Mouse (Mus musculus) hindbrain, embryonic 10.5 days (tissue): ENCODE measurements around the gene Dcp1b. TPM values are rescaled to one million over a fixed set of nuclear protein-coding genes. Genes with fewer than 3 reads are reported as not detected.
A peak's percentile ranks its signal among the peaks of the same experiment; 100 is the strongest.

ENCODE experiments used
- DNase-seq: peaks from one replicate; pipeline ENCODE4 v3.0.0-alpha.2; 2017; ENCODE audit warnings: low spot score
- H3K27ac ChIP-seq: fragments of 300-500 bp; sonication (generic); 2 replicates; pipeline ENCODE4 v1.5.1; 2016; ENCODE audit warnings: mild to moderate bottlenecking, moderate library complexity
- H3K27me3 ChIP-seq: fragments of 300-500 bp; sonication (generic); 2 replicates; pipeline ENCODE4 v1.6.1; 2016; ENCODE audit warnings: mild to moderate bottlenecking; ENCODE audit not compliant: poor library complexity, insufficient read depth, severe bottlenecking
- H3K36me3 ChIP-seq: fragments of 300-500 bp; sonication (generic); 2 replicates; pipeline ENCODE4 v1.6.1; 2016; ENCODE audit warnings: mild to moderate bottlenecking, moderate library complexity
- H3K4me1 ChIP-seq: fragments of 300-500 bp; sonication (generic); replicated peaks from 2 replicates; pipeline ENCODE4 v1.6.1; 2016; ENCODE audit warnings: mild to moderate bottlenecking
- H3K4me3 ChIP-seq: fragments of 300-500 bp; sonication (generic); 2 replicates; pipeline ENCODE4 v1.5.1; 2016; ENCODE audit warnings: mild to moderate bottlenecking, moderate library complexity
- H3K9me3 ChIP-seq: fragments of 300-500 bp; sonication (generic); 2 replicates; pipeline ENCODE4 v1.6.1; 2016; ENCODE audit warnings: mild to moderate bottlenecking, moderate library complexity
- WGBS: fragments of 180-500 bp; shearing (Covaris S2); methylation state at CpG from one replicate; pipeline ENCODE4 v1.1.7; 2016; 5-methylcytosine and 5-hydroxymethylcytosine counted together
- polyA plus RNA-seq: library from polyadenylated mRNA; unstranded; fragments of >200 nt; fragmentation: Nextera tagmentation; extraction: Ambion mirVana; gene quantifications from 2 replicates; pipeline ENCODE4 v1.2.1, GENCODE M21; 2016

Gene Dcp1b
- 10.0 and 11.1 TPM in 2 replicates for polyA plus RNA-seq

- H3K9me3 ChIP-seq: no peaks in the 10 kb centered on the region
- peak within 1 kb of the TSS; percentile 98 for H3K27ac ChIP-seq
- H3K36me3 ChIP-seq: no peaks in the 10 kb centered on the region
- peak within 1 kb of the TSS; percentile 82 for H3K4me3 ChIP-seq
- under 1% methylated on average over 65 of the region's 65 CpGs for WGBS
- H3K27me3 ChIP-seq: no peaks in the 10 kb centered on the region
- peak; percentile 95 for DNase-seq
- H3K4me1 ChIP-seq: peaks cover 24% of the 10 kb centered on the region
Observed at GRCm38 (mm10) chr6:119175078-119175853, at the start of gene Dcp1b. TSS of gene Dcp1b (plus strand) at chr6:119175253.

GRCm38 (mm10) chr6:119126991-119127390 lies 48.1 kb upstream of the Dcp1b start:
- no peaks in the 10 kb centered on the region for H3K9me3 ChIP-seq
- no peak for DNase-seq
- H3K4me1 ChIP-seq: no peaks in the 10 kb centered on the region
- WGBS: 85% methylated on average over 3 of the region's 3 CpGs
- no peaks in the 10 kb centered on the region for H3K27me3 ChIP-seq
- H3K27ac ChIP-seq: no peak overlapping the region
- H3K4me3 ChIP-seq: no peak overlapping the region
- no peaks in the 10 kb centered on the region for H3K36me3 ChIP-seq

GRCm38 (mm10) chr6:119128076-119128475 lies 47.0 kb upstream of the Dcp1b start:
- Histone ChIP-seq H3K27me3 (no peaks in the 10 kb centered on the region), H3K9me3 (no peaks in the 10 kb centered on the region), H3K36me3 (no peaks in the 10 kb centered on the region), H3K4me1 (no peaks in the 10 kb centered on the region), H3K27ac (no peak overlapping the region), H3K4me3 (no peak overlapping the region)
- WGBS: 94% methylated on average over 1 of the region's 1 CpGs
- no peak for DNase-seq

- no peak overlapping the region for H3K27ac ChIP-seq
- H3K36me3 ChIP-seq: no peaks in the 10 kb centered on the region
- no peak overlapping the region for H3K4me3 ChIP-seq
- DNase-seq: no peak
- H3K4me1 ChIP-seq: no peaks in the 10 kb centered on the region
- H3K27me3 ChIP-seq: no peaks in the 10 kb centered on the region
- H3K9me3 ChIP-seq: no peaks in the 10 kb centered on the region
- WGBS: 88% methylated on average over 8 of the region's 8 CpGs
Observed at GRCm38 (mm10) chr6:119128521-119128920, 46.5 kb upstream of the Dcp1b start.

- Histone ChIP-seq H3K9me3 (no peaks in the 10 kb centered on the region), H3K27me3 (no peaks in the 10 kb centered on the region), H3K36me3 (no peaks in the 10 kb centered on the region), H3K4me1 (no peaks in the 10 kb centered on the region), H3K4me3 (no peak overlapping the region), H3K27ac (no peak overlapping the region)
- no peak for DNase-seq
- WGBS: 82% methylated on average over 5 of the region's 5 CpGs
Observed at GRCm38 (mm10) chr6:119129664-119130063, 45.4 kb upstream of the Dcp1b start.

- Histone ChIP-seq H3K4me1 (no peaks in the 10 kb centered on the region), H3K4me3 (no peak overlapping the region), H3K36me3 (no peaks in the 10 kb centered on the region), H3K9me3 (no peaks in the 10 kb centered on the region), H3K27me3 (no peaks in the 10 kb centered on the region), H3K27ac (no peak overlapping the region)
- WGBS: 82% methylated on average over 8 of the region's 8 CpGs
- DNase-seq: no peak
Observed at GRCm38 (mm10) chr6:119132111-119132735, 42.8 kb upstream of the Dcp1b start.

- 89% methylated on average over 4 of the region's 4 CpGs for WGBS
- Histone ChIP-seq H3K4me1 (no peaks in the 10 kb centered on the region), H3K27me3 (no peaks in the 10 kb centered on the region), H3K9me3 (no peaks in the 10 kb centered on the region), H3K36me3 (no peaks in the 10 kb centered on the region), H3K27ac (no peak overlapping the region), H3K4me3 (no peak overlapping the region)
- DNase-seq: no peak
Observed at GRCm38 (mm10) chr6:119132863-119133262, 42.2 kb upstream of the Dcp1b start.

GRCm38 (mm10) chr6:119137768-119138167 lies 37.3 kb upstream of the Dcp1b start:
- Histone ChIP-seq H3K4me3 (no peak overlapping the region), H3K27ac (no peak overlapping the region), H3K36me3 (no peaks in the 10 kb centered on the region), H3K27me3 (no peaks in the 10 kb centered on the region), H3K4me1 (no peaks in the 10 kb centered on the region), H3K9me3 (no peaks in the 10 kb centered on the region)
- WGBS: 91% methylated on average over 10 of the region's 10 CpGs
- no peak for DNase-seq

GRCm38 (mm10) chr6:119139561-119139960 lies 35.5 kb upstream of the Dcp1b start:
- no peaks in the 10 kb centered on the region for H3K27me3 ChIP-seq
- H3K4me1 ChIP-seq: no peaks in the 10 kb centered on the region
- no peak overlapping the region for H3K4me3 ChIP-seq
- DNase-seq: no peak
- no peak overlapping the region for H3K27ac ChIP-seq
- H3K36me3 ChIP-seq: no peaks in the 10 kb centered on the region
- H3K9me3 ChIP-seq: no peaks in the 10 kb centered on the region
- 86% methylated on average over 7 of the region's 7 CpGs for WGBS

- Histone ChIP-seq H3K4me3 (no peak overlapping the region), H3K9me3 (no peaks in the 10 kb centered on the region), H3K4me1 (no peaks in the 10 kb centered on the region), H3K27me3 (no peaks in the 10 kb centered on the region), H3K27ac (no peak overlapping the region), H3K36me3 (no peaks in the 10 kb centered on the region)
- no peak for DNase-seq
- 70% methylated on average over 4 of the region's 4 CpGs for WGBS
Observed at GRCm38 (mm10) chr6:119145109-119145508, 29.9 kb upstream of the Dcp1b start.

GRCm38 (mm10) chr6:119165677-119166076 lies 9.4 kb upstream of the Dcp1b start:
- Histone ChIP-seq H3K27me3 (no peaks in the 10 kb centered on the region), H3K9me3 (no peaks in the 10 kb centered on the region)

GRCm38 (mm10) chr6:119174307-119175074 lies 562 bp upstream of the Dcp1b start:
- WGBS: 56% methylated on average over 12 of the region's 12 CpGs
- Histone ChIP-seq H3K4me3 (peak overlapping the region; percentile 82), H3K27ac (peak overlapping the region; percentile 98), H3K9me3 (no peaks in the 10 kb centered on the region), H3K27me3 (no peaks in the 10 kb centered on the region), H3K4me1 (peaks cover 24% of the 10 kb centered on the region), H3K36me3 (no peaks in the 10 kb centered on the region)
- DNase-seq: no peak

More at GRCm38 (mm10) chr6:119165677-119166076, 9.4 kb upstream of the Dcp1b start:
- Histone ChIP-seq H3K4me1 (no peaks in the 10 kb centered on the region), H3K4me3 (no peak overlapping the region), H3K27ac (no peak overlapping the region), H3K36me3 (no peaks in the 10 kb centered on the region)
- DNase-seq: no peak

- 0 out of 2 replicates have a peak overlapping the region, but pooled peaks have one; percentile 98 for H3K27ac ChIP-seq
- H3K4me1 ChIP-seq: peaks cover 24% of the 10 kb centered on the region
- no peaks in the 10 kb centered on the region for H3K27me3 ChIP-seq
- H3K4me3 ChIP-seq: peak overlapping the region; percentile 82
- no peaks in the 10 kb centered on the region for H3K36me3 ChIP-seq
- no peak for DNase-seq
- no peaks in the 10 kb centered on the region for H3K9me3 ChIP-seq
- WGBS: 83% methylated on average over 7 of the region's 7 CpGs
Observed at GRCm38 (mm10) chr6:119176103-119176502, 1.1 kb downstream of the Dcp1b start.
